15 mouse cellular contexts compared by ENCODE assay signal in the genomic region with DNA sequence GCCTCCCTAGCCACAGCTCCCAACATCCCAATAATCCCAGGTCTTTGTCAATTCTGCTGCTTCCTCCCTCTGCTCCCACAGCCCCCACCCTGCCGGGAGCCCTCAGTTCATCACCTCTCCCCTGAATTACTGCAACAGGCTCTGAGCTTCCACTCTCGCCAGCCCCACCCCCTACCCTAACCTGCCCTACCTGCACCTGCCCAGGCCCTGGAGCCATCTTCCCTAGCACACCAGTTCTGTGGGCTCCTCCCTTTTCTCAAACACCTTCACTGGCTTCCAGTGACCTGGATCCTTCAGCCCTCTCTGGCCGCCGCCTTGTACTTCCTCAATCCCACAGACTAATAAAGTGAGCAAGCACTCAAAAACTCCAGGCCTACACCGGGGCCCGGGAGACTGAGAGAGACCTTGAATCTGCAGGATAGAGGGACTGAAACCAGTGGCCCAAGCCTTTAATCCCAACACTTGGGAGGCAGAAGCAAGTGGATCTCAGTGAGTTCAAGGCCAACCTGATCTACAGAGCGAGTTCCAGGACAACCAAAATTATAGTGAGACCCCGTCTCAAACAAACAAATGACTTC. TPM values are rescaled to one million over a fixed set of nuclear protein-coding genes. Genes with fewer than 3 reads are reported as not detected.
A peak's percentile ranks its signal among the peaks of the same experiment; 100 is the strongest.
DNase-seq lines count a peak whose midpoint lies in the region; ATAC-seq and TF ChIP-seq lines count a peak whose summit lies in the region.
"Had no signal": no experiment of that assay in that cellular context is flagged by ENCODE, and none has a peak within 500 bp of the region (broad histone marks: within the 10 kb centered on the region; RNA-seq: fewer than 3 reads in every experiment).

No protein-coding gene starts in this region.

- peak overlapping the region; percentile 77 for H3K27ac ChIP-seq in kidney, postnatal 0 days
- peak overlapping the region; percentile 64 for H3K27ac ChIP-seq in intestine, postnatal 0 days (ENCODE audit: low read depth, low read length)
- H3K27ac ChIP-seq: forebrain, embryonic 15.5 days; neural tube, embryonic 13.5 days had no signal

- no peaks in the 10 kb centered on the region for H3K36me3 ChIP-seq in kidney, postnatal 0 days (ENCODE audit: insufficient read depth, low read length)
- H3K36me3 ChIP-seq in E14TG2a.4 (ENCODE audit: insufficient read depth, low read length) (0 out of 2 replicates have a peak, but pooled peaks cover 2% of the 10 kb centered on the region), G1E (replicated peaks) (peaks cover 56% of the 10 kb centered on the region)
- no peaks in the 10 kb centered on the region; the same call in 1 of the 2 replicates for H3K36me3 ChIP-seq in intestine, postnatal 0 days (ENCODE audit: control insufficient read depth, insufficient read depth)
- H3K36me3 ChIP-seq: forebrain, embryonic 15.5 days; neural tube, embryonic 13.5 days had no signal

- no peak overlapping the region for H3K4me3 ChIP-seq in kidney, postnatal 0 days (replicated peaks; ENCODE audit: low read depth, low read length)
- H3K4me3 ChIP-seq in E14TG2a.4 (replicated peaks; ENCODE audit: low read length) (peak overlapping the region; percentile 85), G1E (ENCODE audit: low read depth, low read length) (peak overlapping the region; percentile 86)
- no peak overlapping the region for H3K4me3 ChIP-seq in intestine, postnatal 0 days (ENCODE audit: low read depth, low read length)
- H3K4me3 ChIP-seq: forebrain, embryonic 15.5 days; neural tube, embryonic 13.5 days had no signal

- H3K9ac ChIP-seq in kidney, postnatal 0 days (ENCODE audit: low read depth, low read length): no peak overlapping the region
- H3K9ac ChIP-seq in intestine, postnatal 0 days (ENCODE audit: low read depth, low read length): no peak overlapping the region
- H3K9ac ChIP-seq: forebrain, embryonic 15.5 days; neural tube, embryonic 13.5 days had no signal

- DNase-seq in kidney, postnatal 0 days (ENCODE audit: low spot score): no peak
- no peak for DNase-seq in kidney, adult 11 months
- no peak for DNase-seq in G1E (ENCODE audit: low spot score)
- no peak for DNase-seq in frontal cortex, postnatal 36 days (ENCODE audit: low spot score in 2 of 2)
- DNase-seq: adrenal gland, postnatal 10 days; cerebellum, postnatal 36 days; heart, postnatal 36 days; thymus, adult 2 months had no signal

- TF ChIP-seq CTCF in kidney, postnatal 0 days (IDR thresholded peaks at IDR 0.05; ENCODE audit: low read depth): no peak
- TF ChIP-seq CTCF in E14TG2a.4 (conservative IDR thresholded peaks at IDR 0.05; ENCODE audit: low read length): no peak
- no peak for TF ChIP-seq CTCF in G1E (IDR thresholded peaks at IDR 0.05; ENCODE audit: low read depth, low read length)
- no peak for TF ChIP-seq CTCF in intestine, postnatal 0 days (IDR thresholded peaks at IDR 0.05; ENCODE audit: low read depth)

- ATAC-seq in kidney, postnatal 0 days (replicated peaks; ENCODE audit: low FRiP score, low read depth): no peak
- no peak for ATAC-seq in G1E (ENCODE audit: extremely low read depth, insufficient number of reproducible peaks, low FRiP score, poor library complexity, severe bottlenecking)
- ATAC-seq in intestine, postnatal 0 days: no peak
- no peak for ATAC-seq in CD4-positive, CD25-positive, alpha-beta regulatory T cell, adult 4 months
- ATAC-seq: forebrain, embryonic 15.5 days had no signal

- H3K4me1 ChIP-seq in kidney, postnatal 0 days (replicated peaks; ENCODE audit: insufficient read depth, low read length): peaks cover 21% of the 10 kb centered on the region
- H3K4me1 ChIP-seq in E14TG2a.4 (replicated peaks; ENCODE audit: low read depth, low read length): peaks cover 94% of the 10 kb centered on the region
- peaks cover 89% of the 10 kb centered on the region for H3K4me1 ChIP-seq in G1E (ENCODE audit: insufficient read depth, low read depth, low read length)
- H3K4me1 ChIP-seq in intestine, postnatal 0 days (replicated peaks; ENCODE audit: control insufficient read depth, insufficient read depth, low read length): peaks cover 9% of the 10 kb centered on the region

- H3K4me2 ChIP-seq in kidney, postnatal 0 days (ENCODE audit: low read length): peak overlapping the region; percentile 92; the same call in 1 of the 2 replicates
- peak overlapping the region; percentile 90 for H3K4me2 ChIP-seq in intestine, postnatal 0 days (replicated peaks; ENCODE audit: low read depth)
- H3K4me2 ChIP-seq: forebrain, embryonic 15.5 days; heart, embryonic 11.5 days had no signal

- no peaks in the 10 kb centered on the region for H3K27me3 ChIP-seq in kidney, postnatal 0 days (ENCODE audit: insufficient read depth, low read length)
- no peaks in the 10 kb centered on the region for H3K27me3 ChIP-seq in E14TG2a.4 (ENCODE audit: insufficient read depth, low read length)
- no peaks in the 10 kb centered on the region for H3K27me3 ChIP-seq in G1E (ENCODE audit: insufficient read depth, low read length)
- no peaks in the 10 kb centered on the region for H3K27me3 ChIP-seq in intestine, postnatal 0 days (replicated peaks; ENCODE audit: control insufficient read depth, insufficient read depth, low read length)
- H3K27me3 ChIP-seq: forebrain, embryonic 15.5 days; neural tube, embryonic 13.5 days had no signal

- WGBS in kidney, postnatal 0 days: 74% methylated on average over 8 of the region's 8 CpGs
- 44% methylated on average over 8 of the region's 8 CpGs for WGBS in intestine, postnatal 0 days

- H3K9me3 ChIP-seq in kidney, postnatal 0 days (replicated peaks; ENCODE audit: low read length): no peaks in the 10 kb centered on the region
- H3K9me3 ChIP-seq in E14TG2a.4 (ENCODE audit: low read length) (no peaks in the 10 kb centered on the region), G1E (replicated peaks) (no peaks in the 10 kb centered on the region)
- H3K9me3 ChIP-seq in intestine, postnatal 0 days (ENCODE audit: control insufficient read depth): no peaks in the 10 kb centered on the region
- H3K9me3 ChIP-seq: forebrain, embryonic 15.5 days; neural tube, embryonic 13.5 days had no signal

RNA-seq across cellular contexts. Expression of gene C77080, which starts 24.9 kb away (rescaled TPM):
- polyA plus RNA-seq in kidney, postnatal 0 days (2015; fragmentation: Nextera tagmentation; extraction: Ambion mirVana): 9.8 and 11.3 TPM in 2 replicates
- total RNA-seq in G1E (2014; fragmentation: Nextera tagmentation): 67.9 and 76.6 TPM in 2 replicates
- 22.0 and 23.6 TPM in 2 replicates for total RNA-seq in G1E (2017)
- polyA plus RNA-seq in G1E (2012): 182 and 196 TPM in 2 replicates
- 14.3 and 15.1 TPM in 2 replicates for polyA plus RNA-seq in intestine, postnatal 0 days (2015; fragmentation: Nextera tagmentation; extraction: Ambion mirVana)
- polyA plus RNA-seq in CD4-positive, CD25-positive, alpha-beta regulatory T cell, adult 4 months (2017; shearing (Covaris generic)): under 1 TPM; 0.20 to 0.27 TPM

RNA-seq across cellular contexts. Expression of gene Yars, which starts 46.8 kb away (rescaled TPM):
- polyA plus RNA-seq in kidney, postnatal 0 days (2015; fragmentation: Nextera tagmentation; extraction: Ambion mirVana): 48.9 and 55.9 TPM in 2 replicates
- 106 and 115 TPM in 2 replicates for total RNA-seq in G1E (2014; fragmentation: Nextera tagmentation)
- total RNA-seq in G1E (2017): 74.5 and 79.1 TPM in 2 replicates
- polyA plus RNA-seq in G1E (2012): 65.8 and 74.8 TPM in 2 replicates
- polyA plus RNA-seq in intestine, postnatal 0 days (2015; fragmentation: Nextera tagmentation; extraction: Ambion mirVana): 35.6 and 41.8 TPM in 2 replicates
- polyA plus RNA-seq in CD4-positive, CD25-positive, alpha-beta regulatory T cell, adult 4 months (2017; shearing (Covaris generic)): 10 to 100 TPM; 27.4 to 42.1 TPM

RNA-seq across cellular contexts. Expression of gene S100pbp, which starts 46.8 kb away (rescaled TPM):
- polyA plus RNA-seq in kidney, postnatal 0 days (2015; fragmentation: Nextera tagmentation; extraction: Ambion mirVana): 14.5 and 15.6 TPM in 2 replicates
- total RNA-seq in G1E (2014; fragmentation: Nextera tagmentation): 124 and 145 TPM in 2 replicates
- 47.9 and 57.6 TPM in 2 replicates for total RNA-seq in G1E (2017)
- 3.4 and 4.5 TPM in 2 replicates for polyA plus RNA-seq in G1E (2012)
- polyA plus RNA-seq in intestine, postnatal 0 days (2015; fragmentation: Nextera tagmentation; extraction: Ambion mirVana): 6.9 and 7.7 TPM in 2 replicates
- 10 to 100 TPM; 20.0 to 26.1 TPM for polyA plus RNA-seq in CD4-positive, CD25-positive, alpha-beta regulatory T cell, adult 4 months (2017; shearing (Covaris generic))

RNA-seq across cellular contexts. Expression of gene Sync, which starts 51.1 kb away (rescaled TPM):
- polyA plus RNA-seq in kidney, postnatal 0 days (2015; fragmentation: Nextera tagmentation; extraction: Ambion mirVana): 0.63 and 0.78 TPM in 2 replicates
- 17.2 and 18.7 TPM in 2 replicates for total RNA-seq in G1E (2014; fragmentation: Nextera tagmentation)
- 2.1 TPM in 2 replicates for total RNA-seq in G1E (2017)
- polyA plus RNA-seq in G1E (2012): 6.1 and 6.9 TPM in 2 replicates
- 1.3 and 1.6 TPM in 2 replicates for polyA plus RNA-seq in intestine, postnatal 0 days (2015; fragmentation: Nextera tagmentation; extraction: Ambion mirVana)
- under 1 TPM in 1 of 2 experiments, not detected in 1; 0.46 TPM for polyA plus RNA-seq in CD4-positive, CD25-positive, alpha-beta regulatory T cell, adult 4 months (2017; shearing (Covaris generic))
- total RNA-seq: liver, adult 2 months had no signal

Comparison
In these comparisons a context has a peak if more than half of its experiments do, and no peak if none do; other contexts are left out.
1. H3K4me3 ChIP-seq: peak in E14TG2a.4 (single experiment) and G1E (single experiment); none in kidney, postnatal 0 days (single experiment) and intestine, postnatal 0 days (single experiment).
2. RNA of gene C77080, which starts 24.9 kb away (polyA plus RNA-seq): 182 to 196 TPM in G1E; 14.3 to 15.1 TPM in intestine, postnatal 0 days, 9.8 to 11.3 TPM in kidney, postnatal 0 days and 0.20 to 0.27 TPM in CD4-positive, CD25-positive, alpha-beta regulatory T cell, adult 4 months; every median in the first group is over 10 times any median in the second.